Mouse (Mus musculus): ENCODE data around the gene Ipo11.

Ipo11 gene

DNA sequence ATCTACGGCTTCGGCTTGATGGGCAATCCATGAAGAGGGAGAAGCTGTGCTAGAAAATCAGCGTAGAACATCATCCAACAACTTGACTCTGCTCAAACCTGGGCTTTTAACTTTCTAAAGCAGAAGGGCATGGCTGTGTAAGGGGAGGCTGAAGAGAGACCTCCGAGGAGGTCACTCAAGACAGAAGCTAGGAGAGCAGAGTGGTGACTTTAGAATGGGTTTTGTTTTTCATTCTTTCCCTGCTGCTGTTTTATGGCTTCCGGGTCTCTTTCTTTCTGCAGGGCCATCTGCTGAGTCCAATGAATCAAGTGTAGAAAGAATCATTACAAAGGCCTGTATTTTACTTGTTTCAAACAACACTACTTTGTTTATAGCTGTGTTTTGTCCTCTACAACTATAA lies 119.7 kb downstream of the Ipo11 start:
- DNase-seq (ENCODE audit: low read depth, low spot score) = no peak

DNA sequence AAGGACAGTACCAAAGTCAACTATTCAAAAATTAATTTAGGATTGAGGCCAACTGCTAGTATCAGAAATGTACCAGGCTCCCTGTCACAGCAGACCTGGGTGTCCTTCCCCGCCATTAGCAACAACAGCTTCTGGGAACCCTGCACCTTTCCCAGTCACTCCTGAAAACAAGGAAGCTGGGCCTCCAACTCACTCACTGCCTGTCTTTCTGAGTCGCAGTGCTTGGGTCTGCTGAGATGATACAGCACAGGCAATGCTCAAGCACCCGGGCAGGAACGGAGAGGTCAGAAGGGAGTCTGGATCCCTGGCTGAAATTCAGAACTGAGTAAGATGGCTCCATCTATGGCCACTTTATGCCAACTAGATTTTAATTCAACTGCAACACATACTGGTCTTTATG lies 123.2 kb downstream of the Ipo11 start:
- no peak for DNase-seq (ENCODE audit: low read depth, low spot score)

DNA sequence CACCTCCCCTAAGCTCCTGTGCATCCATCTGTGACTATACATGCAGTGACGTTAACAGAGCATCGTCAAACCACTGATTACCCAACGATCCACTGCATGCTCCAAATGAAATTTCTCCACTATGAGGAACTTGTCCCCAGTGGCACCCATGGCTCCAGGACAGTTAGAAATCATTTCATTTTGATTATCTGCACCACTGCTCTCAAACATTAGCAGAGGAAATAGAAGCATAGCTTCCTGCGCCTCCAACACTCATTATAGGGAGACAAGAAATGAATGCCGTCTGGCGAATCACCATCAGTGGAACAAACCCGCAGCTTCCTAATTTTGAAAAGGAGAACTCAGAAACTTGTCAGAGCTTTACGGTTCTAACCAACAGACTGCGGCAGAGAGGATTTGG lies 123.7 kb downstream of the Ipo11 start:
- no peak for DNase-seq (ENCODE audit: low read depth, low spot score)

DNA sequence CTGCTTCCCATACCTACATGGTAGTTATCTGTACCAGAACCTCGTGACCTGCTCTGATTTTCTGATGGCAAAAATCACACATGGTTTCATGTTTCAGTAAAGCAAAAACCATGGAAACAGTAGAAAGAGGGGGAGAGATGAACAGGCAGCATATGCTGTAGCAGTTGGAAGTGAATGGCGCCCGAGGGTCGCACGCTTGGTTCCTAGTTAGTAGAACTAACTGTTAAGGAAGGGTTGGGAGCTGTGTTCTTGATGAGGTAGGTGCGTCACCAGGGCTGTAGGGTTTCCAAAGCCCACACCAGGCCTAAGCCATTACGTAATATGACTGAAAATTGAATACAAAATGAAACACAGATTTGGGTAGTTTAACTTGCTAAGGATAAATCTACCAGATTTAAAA lies 126.6 kb downstream of the Ipo11 start:
- no peak for DNase-seq (ENCODE audit: low read depth, low spot score)

DNA sequence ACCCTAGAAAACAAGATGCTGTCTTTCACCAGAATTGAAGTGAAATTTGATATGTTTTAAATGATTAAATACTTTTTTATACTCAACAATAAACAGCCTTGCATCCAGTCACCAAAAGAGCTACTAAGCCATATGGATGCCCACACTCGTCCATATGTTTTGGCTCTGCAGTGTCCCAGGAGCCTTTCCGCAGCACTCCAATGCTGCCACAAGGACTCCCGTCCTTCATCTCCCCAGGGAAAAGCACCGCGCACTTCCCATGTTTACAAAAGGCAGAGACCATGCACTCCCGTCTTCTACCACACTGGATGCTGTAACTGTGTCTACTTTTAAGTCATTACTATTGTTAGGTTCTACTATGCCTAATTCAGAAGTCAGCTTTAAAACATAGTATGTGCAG lies 127.9 kb downstream of the Ipo11 start:
- no peak for DNase-seq (ENCODE audit: low read depth, low spot score)

DNA sequence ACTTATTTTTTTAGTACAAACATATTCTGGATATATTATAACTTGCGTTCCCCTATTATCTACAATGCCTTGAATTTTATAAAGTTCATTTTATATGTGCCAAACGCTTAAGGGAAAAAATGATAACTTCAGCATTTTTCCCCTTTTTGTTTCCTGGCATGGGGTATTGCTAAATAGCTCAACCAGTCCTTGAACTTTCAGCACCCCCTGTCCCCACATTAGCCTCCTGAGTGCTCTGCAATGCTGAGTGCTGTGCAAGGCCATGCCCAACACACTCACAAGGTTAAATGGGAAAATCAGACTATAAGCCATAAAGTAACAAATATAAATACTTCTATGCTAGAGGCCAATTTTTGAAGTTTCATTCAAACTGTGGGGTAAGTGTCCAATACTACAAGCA lies 128.4 kb downstream of the Ipo11 start:
- no peak for DNase-seq (ENCODE audit: low read depth, low spot score)

DNA sequence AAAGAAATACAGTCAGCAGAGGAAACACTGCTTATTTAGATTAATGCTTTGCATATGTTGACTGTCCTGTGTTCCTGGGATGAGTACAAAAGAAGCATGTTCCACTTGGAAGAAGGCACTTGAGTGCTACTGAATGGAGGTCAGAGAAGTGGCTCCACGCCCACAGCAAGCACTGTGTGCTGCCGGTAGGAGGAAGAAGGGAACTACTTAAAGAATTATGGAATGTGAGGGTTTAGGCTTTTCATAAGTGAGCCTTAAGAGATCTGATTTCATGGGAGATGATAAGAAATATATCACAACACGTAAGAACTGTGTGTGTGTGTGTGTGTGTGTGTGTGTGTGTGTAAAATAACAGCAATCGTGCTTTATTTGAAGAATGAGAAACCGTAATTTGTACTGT lies 129.5 kb downstream of the Ipo11 start:
- DNase-seq (ENCODE audit: low read depth, low spot score) = no peak

DNA sequence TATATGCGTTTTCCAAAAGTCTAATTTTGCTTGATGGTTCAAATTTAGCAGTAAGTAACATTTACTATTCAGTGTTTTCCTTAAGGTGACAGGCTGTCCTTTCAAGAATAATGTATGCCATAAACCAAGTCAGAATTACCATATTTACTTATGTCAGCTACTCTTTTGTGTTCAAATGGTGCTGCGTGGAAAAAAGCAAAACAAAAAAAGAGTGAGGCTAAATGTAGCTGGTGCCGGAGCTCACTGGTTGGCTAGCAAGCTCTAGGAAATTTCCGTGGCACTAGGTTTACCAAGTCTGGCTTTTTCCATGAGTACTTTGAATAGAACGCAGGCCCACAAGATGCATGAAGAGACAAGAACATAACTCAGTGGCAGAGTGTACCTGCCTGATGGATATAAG lies 131.6 kb downstream of the Ipo11 start:
- DNase-seq (ENCODE audit: low read depth, low spot score) = no peak

DNA sequence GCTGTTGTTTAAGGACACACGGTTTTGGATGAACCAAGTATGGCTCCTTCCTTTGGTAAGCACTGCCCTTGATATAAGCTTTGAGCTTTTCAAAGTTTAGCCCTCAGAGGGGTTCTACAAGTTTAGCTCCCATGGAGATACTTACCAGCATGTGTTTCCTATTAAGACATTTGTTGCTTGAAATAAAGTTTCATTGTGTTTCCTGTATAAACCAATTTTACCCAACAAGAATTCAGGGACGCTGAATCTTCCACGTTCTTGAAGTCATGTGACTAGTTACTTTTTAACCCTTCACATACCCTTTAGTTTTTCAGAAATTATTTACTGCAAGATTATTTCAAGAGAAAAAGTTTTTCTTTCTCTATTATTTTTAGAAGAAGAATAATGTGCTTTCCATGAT lies 138.7 kb downstream of the Ipo11 start:
- no peak for DNase-seq (ENCODE audit: low read depth, low spot score)

DNA sequence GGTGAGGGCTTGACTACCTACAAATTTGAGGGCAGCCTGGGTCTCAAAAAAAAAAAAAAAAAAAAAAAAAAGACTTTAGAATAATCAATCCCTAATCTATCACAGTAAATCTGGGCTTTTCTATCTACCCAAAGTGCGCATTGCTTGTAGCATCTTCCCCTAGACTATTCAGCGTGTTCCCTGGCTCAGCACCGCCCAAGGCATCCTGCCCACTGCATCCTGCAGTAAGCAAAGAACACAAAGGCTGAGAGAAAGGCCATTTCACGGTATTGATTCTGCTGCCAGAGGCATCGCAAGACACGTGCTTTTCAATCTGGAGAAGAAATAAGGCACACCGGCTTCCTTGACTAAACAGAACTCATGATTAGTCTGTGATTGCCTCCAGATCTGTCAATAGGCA lies 147.9 kb downstream of the Ipo11 start:
- no peak for DNase-seq (ENCODE audit: low read depth, low spot score)

DNA sequence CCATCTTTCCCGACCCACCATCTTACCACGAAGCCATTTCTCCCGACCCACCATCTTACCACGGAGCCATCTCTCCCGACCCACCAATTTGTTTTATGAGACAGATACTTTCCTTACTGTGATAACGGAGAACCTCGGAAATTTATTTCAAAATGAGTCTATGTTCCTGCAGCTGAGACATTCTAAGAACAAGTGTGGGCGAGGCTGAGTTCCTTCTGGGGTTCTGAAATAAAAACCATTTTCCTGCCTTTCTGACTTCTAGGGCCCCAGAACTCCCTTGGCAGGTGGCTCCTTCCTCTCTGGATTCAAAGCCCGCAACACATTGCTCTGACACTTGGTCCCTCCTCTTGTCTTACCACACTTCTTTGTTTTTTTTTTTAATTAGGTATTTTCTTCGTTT lies 168.0 kb downstream of the Ipo11 start:
- no peak for DNase-seq (ENCODE audit: low read depth, low spot score)

DNA sequence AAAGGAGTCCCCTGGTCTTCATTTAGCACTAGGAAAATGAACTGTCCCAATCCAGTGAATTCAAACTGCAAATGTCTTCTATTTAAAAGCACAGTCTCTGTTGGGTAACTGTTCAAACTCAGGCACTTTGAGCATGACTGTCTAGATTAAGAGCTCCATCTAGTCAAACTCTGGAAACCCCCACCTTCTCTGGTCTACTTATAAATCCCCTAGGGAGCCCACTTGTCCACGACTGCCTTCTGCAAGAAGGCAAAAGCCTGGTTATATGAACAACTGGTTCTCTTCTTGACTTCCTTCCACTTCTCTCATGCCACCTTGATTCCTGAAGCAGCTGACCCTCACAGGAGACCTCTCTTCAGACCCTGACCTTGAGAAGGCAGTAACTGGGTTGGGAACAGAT lies 174.1 kb downstream of the Ipo11 start:
- DNase-seq (ENCODE audit: low read depth, low spot score) = no peak

DNA sequence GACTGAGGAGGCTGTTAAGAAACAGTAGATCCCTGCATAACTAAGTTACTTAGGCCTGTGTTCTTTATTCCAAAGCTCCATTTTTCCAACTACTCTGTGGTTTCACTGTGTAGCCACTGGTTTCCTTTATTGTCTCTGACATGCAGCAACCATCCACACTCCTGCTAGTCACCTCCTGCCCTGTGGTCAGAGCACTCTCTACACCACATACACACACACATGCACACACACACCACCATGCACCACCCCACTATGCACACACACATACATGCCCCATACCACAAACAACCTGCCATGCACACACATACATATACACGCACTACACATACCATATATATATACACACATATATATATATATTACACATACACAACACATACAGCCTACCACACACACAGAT lies 175.1 kb downstream of the Ipo11 start:
- no peak for DNase-seq (ENCODE audit: low read depth, low spot score)

DNA sequence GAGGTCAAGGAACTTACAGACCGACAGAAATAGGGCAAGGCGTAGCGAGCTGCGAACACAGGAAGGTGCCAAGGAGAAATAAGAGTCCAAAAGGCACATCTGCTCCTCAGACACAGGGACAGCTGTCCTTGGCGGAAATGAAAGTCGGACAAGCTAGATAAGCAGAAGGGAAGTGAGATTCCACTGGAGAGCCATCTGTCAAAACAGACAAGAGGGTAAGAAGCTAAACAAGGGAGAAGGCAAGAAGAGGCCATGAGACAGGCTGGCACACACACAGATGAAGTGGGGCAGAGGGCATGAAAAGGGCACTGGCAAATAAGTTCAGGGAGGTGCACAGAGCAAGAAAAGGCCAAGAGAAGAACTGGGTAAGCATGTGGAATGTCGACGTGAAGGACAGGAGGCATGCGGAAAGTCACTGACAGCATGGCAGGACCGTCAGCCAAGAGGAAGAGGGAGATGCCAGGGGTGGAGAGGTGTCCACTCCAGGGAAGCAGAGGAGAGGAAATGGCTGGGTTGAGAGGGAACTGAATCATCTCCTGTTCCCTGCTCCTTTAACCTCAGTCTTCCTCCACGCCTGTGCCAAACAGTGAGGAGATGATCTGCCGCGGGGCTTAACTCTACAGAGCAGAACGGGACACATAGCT lies 176.4 kb downstream of the Ipo11 start:
- DNase-seq (ENCODE audit: low read depth, low spot score) = no peak

DNA sequence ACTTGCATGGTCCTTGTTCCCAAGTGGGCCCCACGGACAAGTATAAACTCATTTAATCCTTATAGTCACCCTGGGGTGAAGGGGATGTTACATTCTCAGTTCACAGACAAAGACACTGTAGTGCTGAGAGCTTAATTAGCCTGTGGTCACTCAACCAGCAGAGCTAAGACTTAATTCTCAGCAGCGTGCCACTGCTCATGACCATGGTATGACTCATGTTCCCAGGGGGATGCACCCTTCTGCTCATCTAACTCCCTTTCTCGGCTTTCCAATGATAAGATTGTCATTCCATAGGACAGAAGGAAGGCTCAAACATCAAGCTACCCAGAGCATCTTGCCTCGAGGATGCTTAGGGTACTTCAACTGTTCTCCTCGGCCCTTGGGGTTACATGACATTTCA lies 180.9 kb downstream of the Ipo11 start:
- no peak for DNase-seq (ENCODE audit: low read depth, low spot score)

DNA sequence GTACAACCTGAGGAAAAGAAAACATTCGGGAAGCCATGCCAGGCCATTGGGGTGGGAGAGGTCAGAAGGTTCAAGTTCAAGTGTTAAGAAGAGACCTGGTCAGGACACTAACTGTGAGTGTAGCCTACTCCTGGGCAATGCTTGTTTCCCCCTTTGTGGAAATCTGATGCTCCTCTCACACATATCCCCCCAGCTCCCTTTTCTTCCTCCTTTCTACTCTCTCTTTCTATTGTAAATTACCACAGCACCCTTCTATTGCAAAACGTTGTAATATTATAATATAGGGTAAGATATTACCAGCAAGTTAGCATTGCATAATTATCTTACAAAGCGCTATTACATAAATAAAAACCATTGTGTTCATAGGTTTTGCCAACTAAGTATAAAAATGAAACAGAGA lies 182.5 kb downstream of the Ipo11 start:
- no peak for DNase-seq (ENCODE audit: low read depth, low spot score)

DNA sequence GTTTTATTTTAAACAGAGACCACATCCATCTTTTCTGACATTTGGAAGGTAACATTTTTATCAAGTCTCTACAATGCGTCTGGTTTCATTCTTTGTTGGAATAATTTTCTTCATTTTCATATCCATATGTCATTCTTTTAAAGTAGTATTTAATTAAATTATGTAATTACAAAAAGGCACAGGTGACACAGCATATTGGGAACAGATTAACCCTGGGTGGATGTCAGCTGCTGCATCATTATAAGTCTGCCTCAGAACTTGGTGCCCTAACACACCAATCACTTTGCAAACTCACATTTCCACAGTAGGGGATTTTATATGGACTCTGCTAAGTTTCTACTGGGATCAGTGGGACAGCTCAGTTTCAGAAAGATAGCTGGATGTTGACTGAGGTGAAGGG lies 184.8 kb downstream of the Ipo11 start:
- DNase-seq (ENCODE audit: low read depth, low spot score) = no peak

DNA sequence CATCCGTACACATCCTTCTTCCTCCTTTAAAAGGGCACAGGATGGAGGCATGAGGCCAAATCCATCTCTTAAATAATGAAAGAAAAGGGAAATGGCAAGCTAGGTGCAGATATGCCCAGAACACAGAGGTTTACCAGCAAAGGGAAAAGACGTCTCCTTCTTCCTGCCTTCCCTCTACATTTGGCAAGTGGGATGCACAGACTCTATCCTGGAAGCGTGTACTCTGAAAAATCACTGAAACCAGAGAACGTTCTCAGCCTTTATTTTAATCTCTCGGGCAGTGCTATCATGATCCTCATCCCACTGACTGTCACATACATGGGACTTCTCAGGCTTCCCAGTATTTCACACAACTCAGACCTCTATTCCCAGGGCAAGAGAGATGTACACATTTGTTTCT lies 189.9 kb downstream of the Ipo11 start:
- DNase-seq (ENCODE audit: low read depth, low spot score) = no peak

DNA sequence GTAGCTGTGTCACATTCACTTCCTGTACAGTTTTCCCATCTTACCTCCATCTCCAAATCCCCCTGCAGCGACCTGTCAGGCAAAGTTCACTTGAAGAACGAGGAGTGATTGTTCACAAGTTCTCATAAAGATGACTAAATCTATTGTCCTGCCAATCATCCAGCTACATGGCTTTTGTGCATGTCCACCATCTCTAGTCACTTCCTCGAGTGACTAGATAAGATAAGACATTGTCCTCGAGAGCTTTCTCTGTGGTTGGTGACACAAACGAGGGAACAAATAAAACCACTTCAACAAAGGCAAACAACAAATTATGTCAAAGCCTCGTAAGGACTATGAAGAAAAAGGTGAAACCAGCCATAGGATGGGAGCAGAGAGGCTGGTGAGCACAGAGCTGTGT lies 191.6 kb downstream of the Ipo11 start:
- DNase-seq (ENCODE audit: low read depth, low spot score) = no peak

Data from ES-CJ7 (cell line).